Mouse (Mus musculus): Measurements from ENCODE around the gene Tbxas1. TPM values are rescaled to one million over a fixed set of nuclear protein-coding genes. Genes with fewer than 3 reads are reported as not detected.

The Tbxas1 gene
- polyA plus RNA-seq, 2 experiments = 4.5 to 6.3 TPM

DNA sequence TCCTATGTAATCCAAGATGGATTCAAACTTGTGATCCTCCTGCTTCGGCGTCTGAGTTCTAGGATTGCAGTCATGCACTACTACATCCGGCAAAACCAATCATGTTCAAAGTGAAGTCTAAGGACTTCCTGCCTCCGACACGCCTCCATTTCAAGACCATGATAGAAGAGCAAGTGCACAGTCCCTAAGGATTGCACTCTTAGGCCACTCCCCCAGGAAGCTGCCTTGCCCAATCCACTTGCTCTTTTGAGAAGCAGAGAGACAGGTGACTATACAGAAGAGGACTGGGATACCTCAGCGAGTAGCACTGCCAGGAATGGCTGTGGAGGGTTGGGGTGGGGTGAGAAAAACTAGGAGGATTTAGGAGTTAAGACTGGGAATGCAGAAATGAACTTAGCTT, 14.0 kb downstream of the Tbxas1 start:
- no peak overlapping the region for H3K9ac ChIP-seq (replicated peaks)
- 67% methylated on average over 6 of the region's 6 CpGs for WGBS (ENCODE audit: insufficient replicate concordance)
- no peak for DNase-seq (ENCODE audit: low read depth in 3 of 3, low spot score in 3 of 3)
- no peaks in the 10 kb centered on the region for H3K9me3 ChIP-seq (ENCODE audit: control insufficient read depth, low read length)
- no peak for TF ChIP-seq CTCF (IDR thresholded peaks at IDR 0.05; ENCODE audit: low read depth)
- no peak for TF ChIP-seq EP300 (IDR thresholded peaks at IDR 0.05; ENCODE audit: low read depth)
- H3K27me3 ChIP-seq (ENCODE audit: control insufficient read depth, insufficient read depth, low read length) = no peaks in the 10 kb centered on the region
- no peak overlapping the region for H3K27ac ChIP-seq
- no peak overlapping the region for H3K4me2 ChIP-seq (ENCODE audit: low read depth)
- no peak for ATAC-seq (ENCODE audit: insufficient read depth)
- H3K4me1 ChIP-seq (replicated peaks; ENCODE audit: control insufficient read depth in 2 of 2, insufficient read depth in 2 of 2, low read length in 1 of 2) = peaks cover 42 to 54% of the 10 kb centered on the region in 2 experiments
- no peak overlapping the region for H3K4me3 ChIP-seq (ENCODE audit: insufficient read depth in 1 of 2, low read depth in 2 of 2, low read length in 2 of 2)
- H3K36me3 ChIP-seq (replicated peaks; ENCODE audit: control insufficient read depth, insufficient read depth, low read depth) = no peaks in the 10 kb centered on the region

DNA sequence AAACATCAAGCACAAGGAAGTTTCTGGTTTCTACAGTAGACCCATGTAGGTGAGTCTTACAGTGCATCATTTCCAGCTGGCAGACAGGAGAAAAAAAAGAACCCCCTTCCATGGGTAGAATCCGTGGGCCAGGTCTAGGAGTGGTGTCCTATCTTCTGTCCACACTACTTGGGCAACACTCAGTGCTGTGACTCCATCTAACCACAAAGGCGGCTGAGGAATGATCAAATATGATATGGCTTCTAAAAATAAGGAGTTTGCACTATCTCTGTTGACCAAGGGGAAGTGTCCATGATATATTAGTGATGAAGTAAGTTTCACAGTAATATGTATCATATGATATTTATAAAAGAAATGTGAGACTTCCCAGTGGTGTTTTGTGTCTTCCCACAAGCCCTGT, 16.8 kb downstream of the Tbxas1 start:
- Histone ChIP-seq H3K36me3 (replicated peaks; ENCODE audit: control insufficient read depth, insufficient read depth, low read depth) (no peaks in the 10 kb centered on the region), H3K4me3 (ENCODE audit: insufficient read depth in 1 of 2, low read depth in 2 of 2, low read length in 2 of 2) (no peak overlapping the region), H3K4me2 (ENCODE audit: low read depth) (peak overlapping the region; percentile 41), H3K4me1 (replicated peaks; ENCODE audit: control insufficient read depth in 2 of 2, insufficient read depth in 2 of 2, low read length in 1 of 2) (peaks cover 42 to 51% of the 10 kb centered on the region in 2 experiments), H3K9me3 (ENCODE audit: control insufficient read depth, low read length) (no peaks in the 10 kb centered on the region), H3K27me3 (ENCODE audit: control insufficient read depth, insufficient read depth, low read length) (no peaks in the 10 kb centered on the region), H3K9ac (replicated peaks) (peak overlapping the region; percentile 23), H3K27ac (peak overlapping the region; percentile 77)
- TF ChIP-seq CTCF (IDR thresholded peaks at IDR 0.05; ENCODE audit: low read depth) = no peak
- peak; percentile 87 for TF ChIP-seq EP300 (IDR thresholded peaks at IDR 0.05; ENCODE audit: low read depth)
- ATAC-seq (ENCODE audit: insufficient read depth) (peak; percentile 89), DNase-seq (ENCODE audit: low read depth in 3 of 3, low spot score in 3 of 3) (peak in 1 of 3 experiments; percentile 60)
- 15% methylated on average over 2 of the region's 2 CpGs for WGBS (ENCODE audit: insufficient replicate concordance)

- Histone ChIP-seq H3K4me2 (ENCODE audit: low read depth) (no peak overlapping the region), H3K4me1 (replicated peaks; ENCODE audit: control insufficient read depth in 2 of 2, insufficient read depth in 2 of 2, low read length in 1 of 2) (peaks cover 53 to 58% of the 10 kb centered on the region in 2 experiments), H3K27ac (no peak overlapping the region), H3K27me3 (ENCODE audit: control insufficient read depth, insufficient read depth, low read length) (no peaks in the 10 kb centered on the region), H3K4me3 (ENCODE audit: insufficient read depth in 1 of 2, low read depth in 2 of 2, low read length in 2 of 2) (no peak overlapping the region), H3K36me3 (replicated peaks; ENCODE audit: control insufficient read depth, insufficient read depth, low read depth) (no peaks in the 10 kb centered on the region), H3K9ac (replicated peaks) (no peak overlapping the region), H3K9me3 (ENCODE audit: control insufficient read depth, low read length) (no peaks in the 10 kb centered on the region)
- TF ChIP-seq EP300 (IDR thresholded peaks at IDR 0.05; ENCODE audit: low read depth) (no peak), CTCF (IDR thresholded peaks at IDR 0.05; ENCODE audit: low read depth) (no peak)
- DNase-seq (ENCODE audit: low read depth in 3 of 3, low spot score in 3 of 3) = no peak
- ATAC-seq (ENCODE audit: insufficient read depth) = no peak
- 85% methylated on average over 3 of the region's 3 CpGs for WGBS (ENCODE audit: insufficient replicate concordance)
Observed at GRCm38 (mm10) chr6:38893615-38894014, 18.4 kb downstream of the Tbxas1 start.

- WGBS (ENCODE audit: insufficient replicate concordance) = 4% methylated on average over 4 of the region's 4 CpGs
- peak; percentile 87 for ATAC-seq (ENCODE audit: insufficient read depth)
- Histone ChIP-seq H3K27ac (peak overlapping the region; percentile 97), H3K36me3 (replicated peaks; ENCODE audit: control insufficient read depth, insufficient read depth, low read depth) (no peaks in the 10 kb centered on the region), H3K4me2 (ENCODE audit: low read depth) (peak overlapping the region; percentile 92), H3K4me1 (replicated peaks; ENCODE audit: control insufficient read depth in 2 of 2, insufficient read depth in 2 of 2, low read length in 1 of 2) (peaks cover 72 to 76% of the 10 kb centered on the region in 2 experiments), H3K9ac (replicated peaks) (peak overlapping the region; percentile 79), H3K27me3 (ENCODE audit: control insufficient read depth, insufficient read depth, low read length) (no peaks in the 10 kb centered on the region), H3K4me3 (ENCODE audit: insufficient read depth in 1 of 2, low read depth in 2 of 2, low read length in 2 of 2) (peak overlapping the region in 1 of 2 experiments; percentile 42; a peak in 3 of 4 replicates), H3K9me3 (ENCODE audit: control insufficient read depth, low read length) (no peaks in the 10 kb centered on the region)
- peak; percentile 88 to 92 (median 89) for DNase-seq (ENCODE audit: low read depth in 3 of 3, low spot score in 3 of 3)
- peak; percentile 71; the same call in 1 of the 2 replicates for TF ChIP-seq EP300 (IDR thresholded peaks at IDR 0.05; ENCODE audit: low read depth)
- TF ChIP-seq CTCF (IDR thresholded peaks at IDR 0.05; ENCODE audit: low read depth) = no peak
Observed at GRCm38 (mm10) chr6:38900073-38900472, 24.9 kb downstream of the Tbxas1 start.

GRCm38 (mm10) chr6:38900479-38901126, 25.4 kb downstream of the Tbxas1 start:
- H3K9me3 ChIP-seq (ENCODE audit: control insufficient read depth, low read length) = no peaks in the 10 kb centered on the region
- H3K4me3 ChIP-seq (ENCODE audit: insufficient read depth in 1 of 2, low read depth in 2 of 2, low read length in 2 of 2) = peak overlapping the region; percentile 11 to 42; a peak in 3 of 4 replicates
- peak overlapping the region; percentile 79 for H3K9ac ChIP-seq (replicated peaks)
- peak; percentile 84 to 90 (median 87) for DNase-seq (ENCODE audit: low read depth in 3 of 3, low spot score in 3 of 3)
- TF ChIP-seq CTCF (IDR thresholded peaks at IDR 0.05; ENCODE audit: low read depth) (no peak), EP300 (IDR thresholded peaks at IDR 0.05; ENCODE audit: low read depth) (peak; percentile 96)
- peak overlapping the region; percentile 92 for H3K4me2 ChIP-seq (ENCODE audit: low read depth)
- peak overlapping the region; percentile 97 for H3K27ac ChIP-seq
- H3K36me3 ChIP-seq (replicated peaks; ENCODE audit: control insufficient read depth, insufficient read depth, low read depth) = no peaks in the 10 kb centered on the region
- peaks cover 69 to 72% of the 10 kb centered on the region in 2 experiments for H3K4me1 ChIP-seq (replicated peaks; ENCODE audit: control insufficient read depth in 2 of 2, insufficient read depth in 2 of 2, low read length in 1 of 2)
- ATAC-seq (ENCODE audit: insufficient read depth) = peak; percentile 90
- 39% methylated on average over 4 of the region's 4 CpGs for WGBS (ENCODE audit: insufficient replicate concordance)
- H3K27me3 ChIP-seq (ENCODE audit: control insufficient read depth, insufficient read depth, low read length) = no peaks in the 10 kb centered on the region

All from liver, embryonic 14.5 days (tissue).